Mouse (Mus musculus) liver, embryonic 13.5 days (tissue): ENCODE data around the gene Inf2. TPM values are rescaled to one million over a fixed set of nuclear protein-coding genes. Genes with fewer than 3 reads are reported as not detected.

ENCODE experiments used
- ATAC-seq: fragments of 200-750 bp; cut with Nextera tagmentation; 2 replicates; pipeline ENCODE4 v1.8.0; 2017; ENCODE audit warnings: low read depth, mild to moderate bottlenecking, moderate number of reproducible peaks, moderate library complexity
- DNase-seq: peaks from one replicate; pipeline ENCODE4 v3.0.0; 2022
- H3K27ac ChIP-seq: fragments of 300-500 bp; sonication (generic); 2 replicates; pipeline ENCODE4 v1.5.1; 2015; ENCODE audit warnings: moderate library complexity, mild to moderate bottlenecking, inconsistent platforms
- H3K27me3 ChIP-seq: fragments of 300-500 bp; sonication (generic); 2 replicates; pipeline ENCODE4 v1.6.1; 2015; ENCODE audit warnings: mild to moderate bottlenecking, inconsistent platforms
- H3K36me3 ChIP-seq: fragments of 300-500 bp; sonication (generic); 2 replicates; pipeline ENCODE4 v1.6.1; 2015; ENCODE audit warnings: mild to moderate bottlenecking, inconsistent platforms
- H3K4me1 ChIP-seq: fragments of 300-500 bp; sonication (generic); replicated peaks from 2 replicates; pipeline ENCODE4 v1.6.1; 2015; ENCODE audit warnings: inconsistent platforms
- H3K4me2 ChIP-seq: fragments of 300-500 bp; sonication (generic); 2 replicates; pipeline ENCODE4 v1.6.1; 2015; ENCODE audit warnings: inconsistent platforms, mild to moderate bottlenecking, moderate library complexity
- H3K4me3 ChIP-seq: fragments of 300-500 bp; sonication (generic); replicated peaks from 2 replicates; pipeline ENCODE4 v1.5.1; 2015; ENCODE audit warnings: mild to moderate bottlenecking, inconsistent platforms
- H3K9ac ChIP-seq: fragments of 300-500 bp; sonication (generic); 2 replicates; pipeline ENCODE4 v1.6.1; 2015; ENCODE audit warnings: mild to moderate bottlenecking, inconsistent platforms
- H3K9me3 ChIP-seq: fragments of 300-500 bp; sonication (generic); replicated peaks from 2 replicates; pipeline ENCODE4 v1.6.1; 2016; ENCODE audit warnings: inconsistent platforms
- WGBS: fragments of 180-500 bp; shearing (Covaris S2); methylation state at CpG from one replicate; pipeline ENCODE4 v1.1.7; 2015; ENCODE audit not compliant: insufficient replicate concordance; 5-methylcytosine and 5-hydroxymethylcytosine counted together
- microRNA-seq: library from miRNA; unstranded; fragments of <30 nt; microRNA quantifications from one replicate; pipeline ENCODE4, GENCODE M21; 2016
- polyA plus RNA-seq: library from polyadenylated mRNA; unstranded; fragments of >200 nt; fragmentation: Nextera tagmentation; extraction: Ambion mirVana; gene quantifications from 2 replicates; pipeline ENCODE4 v1.2.1, GENCODE M21; 2015

Gene Inf2
- polyA plus RNA-seq, 1 experiment from 2014 or later, result 2.1 TPM

DNA sequence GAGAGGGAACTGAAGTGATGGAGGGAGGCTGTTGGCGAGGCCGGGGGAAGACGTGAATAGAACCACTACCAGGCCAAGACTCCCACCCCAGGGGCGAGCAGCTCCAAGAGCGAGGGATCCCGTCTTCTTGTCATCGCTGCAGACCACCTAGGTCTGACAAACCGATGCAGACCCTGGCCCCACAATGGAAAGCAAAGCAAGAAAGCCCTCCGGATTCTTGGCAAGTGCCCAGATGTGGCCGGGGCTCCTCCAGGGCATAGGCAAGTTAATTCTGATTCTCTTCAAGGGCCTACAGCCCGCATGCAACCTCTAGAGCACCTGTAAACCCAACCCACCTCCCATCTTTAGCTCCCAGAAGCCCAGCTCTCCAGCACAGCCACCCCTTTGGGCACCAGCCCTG lies 74.7 kb downstream of the Inf2 start:
- H3K4me3 ChIP-seq, result no peak overlapping the region
- H3K27me3 ChIP-seq, result no peaks in the 10 kb centered on the region
- 85% methylated on average over 11 of the region's 11 CpGs for WGBS
- H3K9ac ChIP-seq, result no peak overlapping the region
- H3K4me1 ChIP-seq, result peaks cover 39% of the 10 kb centered on the region
- H3K27ac ChIP-seq, result no peak overlapping the region
- peaks cover 93% of the 10 kb centered on the region for H3K36me3 ChIP-seq
- no peak for ATAC-seq
- no peak for DNase-seq
- H3K9me3 ChIP-seq, result no peaks in the 10 kb centered on the region
- H3K4me2 ChIP-seq, result no peak overlapping the region

DNA sequence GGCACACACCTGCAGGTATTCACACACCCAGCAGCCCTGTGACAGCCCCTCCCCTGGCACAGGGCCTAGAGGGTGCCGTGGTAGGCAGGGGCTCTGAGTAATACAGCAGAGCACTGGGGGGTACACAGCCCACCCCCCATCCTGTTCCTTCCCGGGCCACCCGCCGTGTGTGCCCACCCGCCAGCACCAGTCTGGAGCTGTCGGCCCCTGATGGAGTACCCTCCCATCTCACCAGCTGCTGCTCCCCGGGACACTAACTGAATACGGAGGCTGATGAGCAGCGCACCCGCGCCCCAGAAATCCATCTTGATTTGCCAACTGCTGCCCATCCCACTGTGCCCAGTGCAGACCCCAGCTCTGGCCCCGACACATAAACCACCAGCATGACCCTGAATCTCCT lies 75.1 kb downstream of the Inf2 start:
- DNase-seq (no peak), ATAC-seq (no peak)
- Histone ChIP-seq H3K4me3 (no peak overlapping the region), H3K4me2 (no peak overlapping the region), H3K9ac (no peak overlapping the region), H3K27ac (no peak overlapping the region), H3K4me1 (peaks cover 43% of the 10 kb centered on the region), H3K36me3 (peaks cover 93% of the 10 kb centered on the region), H3K9me3 (no peaks in the 10 kb centered on the region), H3K27me3 (no peaks in the 10 kb centered on the region)
- 84% methylated on average over 12 of the region's 12 CpGs for WGBS

DNA sequence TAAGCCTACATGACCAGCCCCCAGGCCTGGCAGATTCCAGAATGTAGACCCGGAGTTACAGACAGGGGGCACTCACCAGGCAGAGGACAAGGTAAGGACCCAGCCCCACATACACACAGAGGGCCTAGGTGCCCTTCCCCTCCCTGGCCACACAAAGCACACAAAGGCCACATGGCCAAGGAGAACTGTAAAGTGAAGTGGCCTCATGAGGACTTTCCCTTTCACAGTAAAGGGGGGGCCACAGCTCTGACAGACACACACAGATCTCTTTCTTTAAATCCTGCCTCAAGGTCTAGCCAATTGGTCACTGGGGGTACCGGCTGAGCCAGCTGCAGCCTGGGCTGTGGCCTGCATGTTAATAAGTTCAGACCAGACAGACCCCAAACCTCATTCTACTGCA lies 75.5 kb downstream of the Inf2 start:
- Histone ChIP-seq H3K36me3 (peaks cover 93% of the 10 kb centered on the region), H3K4me2 (no peak overlapping the region), H3K4me1 (peaks cover 43% of the 10 kb centered on the region), H3K9ac (no peak overlapping the region), H3K27me3 (no peaks in the 10 kb centered on the region), H3K27ac (no peak overlapping the region), H3K9me3 (no peaks in the 10 kb centered on the region), H3K4me3 (no peak overlapping the region)
- no peak for DNase-seq
- WGBS, result 76% methylated on average over 2 of the region's 2 CpGs
- ATAC-seq, result no peak

DNA sequence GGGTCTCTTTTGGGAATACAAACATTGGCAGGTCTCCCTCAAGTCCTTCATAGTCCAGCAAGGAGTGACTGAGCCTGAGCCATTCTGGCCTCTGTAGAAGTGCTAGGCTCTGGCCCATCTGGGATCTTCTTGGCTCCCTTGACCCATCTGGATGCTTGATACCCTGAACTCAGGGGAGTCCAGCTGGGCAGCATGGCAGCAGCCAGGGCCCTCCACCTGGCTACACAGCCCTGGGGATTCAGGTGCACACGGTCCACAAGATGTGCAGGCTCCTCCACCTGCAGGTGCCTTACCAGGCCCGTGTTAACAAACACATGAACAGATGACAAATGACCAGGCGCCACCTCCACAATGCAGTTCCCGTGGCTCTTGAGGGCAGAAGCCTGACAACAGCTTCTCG lies 76.1 kb downstream of the Inf2 start:
- Histone ChIP-seq H3K4me2 (no peak overlapping the region), H3K4me3 (no peak overlapping the region), H3K9ac (no peak overlapping the region), H3K27ac (no peak overlapping the region), H3K36me3 (peaks cover 93% of the 10 kb centered on the region), H3K27me3 (no peaks in the 10 kb centered on the region), H3K4me1 (peaks cover 46% of the 10 kb centered on the region), H3K9me3 (no peaks in the 10 kb centered on the region)
- DNase-seq (no peak), ATAC-seq (no peak)
- 80% methylated on average over 5 of the region's 5 CpGs for WGBS

Small RNA genes lying within 50 kb of the gene (microRNA-seq; reads per million reads assigned to microRNA genes)
- not detected for gene Mir6939

Other genes with a start within 250 kb of the Inf2 start
- 0.08 TPM in 1 of 2 replicates, not detected in the other for gene A530016L24Rik, start 99.3 kb upstream of the Inf2 start, polyA plus RNA-seq
- 0.07 and 0.10 TPM in 2 replicates for gene Tmem179, start 72.0 kb upstream of the Inf2 start, polyA plus RNA-seq
- 6.7 and 7.5 TPM in 2 replicates for gene Adssl1, start 31.3 kb downstream of the Inf2 start, polyA plus RNA-seq
- gene Siva1, start 55.9 kb downstream of the Inf2 start, polyA plus RNA-seq, result 120 and 148 TPM in 2 replicates
- gene Akt1, start 86.1 kb downstream of the Inf2 start, polyA plus RNA-seq, result 13.8 and 17.9 TPM in 2 replicates
- 0.40 and 0.71 TPM in 2 replicates for gene Zbtb42, start 90.0 kb downstream of the Inf2 start, polyA plus RNA-seq
- 2.5 and 2.9 TPM in 2 replicates for gene Cep170b, start 131.7 kb downstream of the Inf2 start, polyA plus RNA-seq
- 9.6 and 11.0 TPM in 2 replicates for gene Pld4, start 171.9 kb downstream of the Inf2 start, polyA plus RNA-seq
- 0.13 and 0.15 TPM in 2 replicates for gene Ahnak2, start 213.9 kb downstream of the Inf2 start, polyA plus RNA-seq
- gene Clba1, start 220.2 kb downstream of the Inf2 start, polyA plus RNA-seq, result 0.71 and 0.83 TPM in 2 replicates
- 69.5 and 76.9 TPM in 2 replicates for gene Cdca4, start 240.6 kb downstream of the Inf2 start, polyA plus RNA-seq